Mouse (Mus musculus) left cerebral cortex, postnatal 25 days (tissue): Measurements from ENCODE around the gene Ttc30a2. TPM values are rescaled to one million over a fixed set of nuclear protein-coding genes. Genes with fewer than 3 reads are reported as not detected.
A peak's percentile ranks its signal among the peaks of the same experiment; 100 is the strongest.
"Not testable (repeated sequence)": the region's sequence is repeated elsewhere in the genome, so short reads cannot be mapped to it uniquely, and the experiment has no call there.

Experiments used
- DNase-seq, 2 experiments: peaks; one replicate each; pipeline ENCODE4 v3.0.0; 2022; ENCODE audit warnings: low spot score in 2 of 2, mixed read lengths in 1 of 2
- intact Hi-C: fragments of 180-260 bp; cut with DNase I; formaldehyde crosslinking; loops from one replicate; pipeline ENCODE4 v1.15.1; 2025
- total RNA-seq, 2 experiments: library from RNA; stranded (reverse); gene quantifications; 2 replicates each; pipeline ENCODE4 v1.2.3; 2021

The Ttc30a2 gene
- total RNA-seq, 2 experiments from 2014 or later, result 0.25 to 0.85 TPM

DNA sequence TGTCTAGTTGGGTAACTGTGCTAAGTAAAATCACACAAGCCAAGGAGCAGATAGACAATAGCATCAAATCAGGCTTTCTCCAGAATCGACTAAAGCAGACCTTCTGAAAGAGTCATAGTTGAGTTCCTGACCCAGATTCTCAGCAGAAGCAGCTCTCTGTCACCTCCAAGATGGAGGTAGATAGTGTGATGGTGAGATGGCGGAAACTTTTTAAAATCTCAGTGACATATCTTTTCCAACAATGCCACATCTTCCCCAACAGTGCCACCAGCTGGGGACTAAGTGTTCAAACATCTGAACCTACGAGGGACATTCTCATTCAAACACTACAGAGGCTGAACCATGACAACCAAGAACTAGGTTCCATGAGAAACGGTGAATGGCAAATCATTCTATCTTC, 4.7 kb upstream of the Ttc30a2 start:
- intact Hi-C loops, result no loop called here
- no peak for DNase-seq

- intact Hi-C loops, result not testable (repeated sequence)
- peak; percentile 85 to 91 for DNase-seq
Measured at GRCm38 (mm10) chr2:75981440-75982081, 3.6 kb upstream of the Ttc30a2 start, which contains the start of gene Ttc30a1. TSS of gene Ttc30a1 (minus strand) at chr2:75981967.

DNA sequence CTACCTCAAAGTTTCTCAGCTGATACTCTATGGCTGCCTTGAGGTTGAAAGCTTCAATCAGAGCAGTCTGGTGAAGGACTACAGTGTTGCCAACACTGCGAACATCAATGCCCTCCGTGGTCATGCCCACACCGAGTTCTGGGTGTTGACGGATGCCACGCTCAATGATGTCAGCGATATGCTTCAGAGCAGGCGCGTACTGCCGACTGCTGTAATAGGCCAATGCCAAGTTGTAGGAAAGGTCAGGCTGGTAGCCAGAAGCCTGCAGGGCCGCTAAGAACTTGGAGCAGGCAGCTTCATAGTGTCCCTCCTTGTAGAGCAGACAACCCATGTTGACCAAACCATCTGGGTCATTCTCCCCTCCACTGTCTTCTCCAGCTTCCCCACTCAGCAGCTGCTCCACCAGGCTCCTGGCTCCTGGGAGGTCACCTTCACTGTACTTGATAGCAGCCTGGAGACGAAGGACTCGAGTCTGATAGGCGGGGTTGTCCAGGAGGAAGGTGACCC, 3.0 kb upstream of the Ttc30a2 start:
- DNase-seq, intact Hi-C loops: not testable (repeated sequence)

GRCm38 (mm10) chr2:75976070-75976469, 1.9 kb downstream of the Ttc30a2 start:
- DNase-seq, intact Hi-C loops: not testable (repeated sequence)

DNA sequence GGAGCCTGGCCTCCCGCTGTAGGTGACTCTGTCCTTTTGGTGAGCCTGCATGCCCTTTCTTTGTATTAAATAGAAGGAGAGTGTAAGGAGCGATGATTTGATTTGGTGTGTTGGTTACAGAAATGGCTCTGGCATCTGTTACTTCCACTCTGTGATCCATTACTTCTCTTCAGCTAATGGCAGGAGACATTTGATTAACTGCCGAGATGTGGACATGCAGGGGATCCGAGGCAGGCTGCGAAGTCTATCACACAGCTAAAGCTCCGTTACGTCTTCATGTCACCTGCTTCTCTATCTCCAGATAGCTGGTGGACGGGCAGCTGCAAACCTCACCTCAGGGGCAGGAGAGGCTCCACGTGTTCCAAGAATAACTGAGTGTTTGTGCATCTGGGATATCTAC, 3.8 kb downstream of the Ttc30a2 start:
- no peak for DNase-seq
- intact Hi-C loops, result no loop called here

- peak; percentile 64 to 91 for DNase-seq
- intact Hi-C loops, result loop anchor here (2.0 to 5.0 kb wide), 4 partner anchors 82 to 358 kb away; no protein-coding TSS in a partner anchor
Measured at GRCm38 (mm10) chr2:75964972-75965371, 13.0 kb downstream of the Ttc30a2 start.

DNA sequence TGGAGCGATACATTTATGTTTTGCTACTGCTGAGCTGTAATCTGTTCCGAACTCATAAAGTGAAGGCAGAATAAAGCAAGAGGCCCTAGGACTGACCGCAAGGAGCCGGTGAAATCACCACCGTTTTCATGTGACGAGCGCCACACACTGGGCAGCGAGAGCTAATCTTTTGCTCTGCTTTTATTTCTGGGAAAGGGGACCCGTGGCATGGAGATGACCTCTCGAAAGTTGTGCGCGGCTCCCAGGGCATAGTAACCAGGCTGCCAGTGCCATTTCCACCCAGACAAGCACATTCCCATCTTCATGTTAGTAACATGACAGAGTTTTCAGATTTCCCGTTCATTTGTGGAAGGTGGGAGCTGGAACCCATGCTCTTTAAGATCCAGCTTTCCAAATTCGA, 13.5 kb downstream of the Ttc30a2 start:
- intact Hi-C loops, result loop anchor here (2.0 to 5.0 kb wide), 2 partner anchors 82 to 167 kb away; no protein-coding TSS in a partner anchor
- DNase-seq, result peak; percentile 45 to 59

- DNase-seq, result no peak
- intact Hi-C loops, result loop anchor here (2.0 to 5.0 kb wide), 2 partner anchors 81 to 167 kb away; no protein-coding TSS in a partner anchor
Measured at GRCm38 (mm10) chr2:75964051-75964450, 13.9 kb downstream of the Ttc30a2 start.

- no peak for DNase-seq
- intact Hi-C loops, result loop anchor here (5.0 kb wide), 1 partner anchor 166 kb away; no protein-coding TSS in a partner anchor
Measured at GRCm38 (mm10) chr2:75963211-75963840, 14.6 kb downstream of the Ttc30a2 start.

DNA sequence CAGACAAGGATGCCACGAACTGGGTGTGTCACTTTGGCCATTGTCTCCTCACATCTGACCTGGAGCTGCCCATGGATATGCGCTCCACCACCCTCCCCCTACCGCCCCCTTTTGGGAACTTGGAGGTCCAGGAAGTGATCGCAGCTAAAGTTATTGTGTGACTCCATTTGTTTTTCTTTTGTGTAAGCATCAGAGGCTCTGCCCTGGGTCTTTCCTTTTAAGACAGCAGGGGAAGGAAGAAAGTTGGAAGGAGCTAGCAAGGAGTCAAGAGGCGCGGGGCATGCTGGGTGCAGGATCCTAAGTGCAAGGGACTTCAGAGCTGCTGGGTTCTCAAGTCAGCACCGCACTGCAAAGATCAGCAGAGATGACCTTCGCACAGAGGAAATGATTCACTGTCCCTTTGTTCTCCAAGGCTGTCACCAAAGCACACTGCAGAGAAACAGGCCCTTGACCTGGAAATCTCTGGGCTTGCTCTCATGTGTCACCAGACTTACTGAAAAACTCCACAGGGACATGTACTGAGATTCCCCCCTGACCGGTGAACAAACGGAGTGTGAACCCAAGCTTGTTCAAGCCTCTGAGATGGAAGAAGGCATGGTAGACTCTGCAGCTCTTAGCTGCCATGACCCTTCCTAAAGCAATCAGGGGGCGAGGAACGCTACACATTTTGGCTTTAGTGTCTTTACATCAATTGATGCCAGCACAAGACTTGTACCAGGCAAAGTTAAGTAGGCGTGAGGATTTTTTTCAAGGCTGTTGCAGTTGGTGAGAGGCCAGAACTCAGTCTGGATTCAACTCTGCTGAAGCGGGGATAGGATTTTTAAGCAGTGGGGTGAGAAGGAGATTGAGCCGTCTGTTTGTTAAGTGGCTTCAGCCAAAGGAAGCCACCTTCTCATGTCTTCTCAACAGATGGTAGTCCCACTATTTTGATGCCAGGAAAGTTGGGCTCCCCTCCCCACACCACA, 17.3 kb downstream of the Ttc30a2 start:
- intact Hi-C loops, result loop anchor here (5.0 kb wide), 1 partner anchor 163 kb away; no protein-coding TSS in a partner anchor
- peak in 1 of 2 experiments; percentile 73 for DNase-seq

- peak in 1 of 2 experiments; percentile 9 for DNase-seq
- intact Hi-C loops, result loop anchor here (5.0 kb wide), 1 partner anchor 163 kb away; no protein-coding TSS in a partner anchor
Measured at GRCm38 (mm10) chr2:75959850-75960365, 18.1 kb downstream of the Ttc30a2 start.

DNA sequence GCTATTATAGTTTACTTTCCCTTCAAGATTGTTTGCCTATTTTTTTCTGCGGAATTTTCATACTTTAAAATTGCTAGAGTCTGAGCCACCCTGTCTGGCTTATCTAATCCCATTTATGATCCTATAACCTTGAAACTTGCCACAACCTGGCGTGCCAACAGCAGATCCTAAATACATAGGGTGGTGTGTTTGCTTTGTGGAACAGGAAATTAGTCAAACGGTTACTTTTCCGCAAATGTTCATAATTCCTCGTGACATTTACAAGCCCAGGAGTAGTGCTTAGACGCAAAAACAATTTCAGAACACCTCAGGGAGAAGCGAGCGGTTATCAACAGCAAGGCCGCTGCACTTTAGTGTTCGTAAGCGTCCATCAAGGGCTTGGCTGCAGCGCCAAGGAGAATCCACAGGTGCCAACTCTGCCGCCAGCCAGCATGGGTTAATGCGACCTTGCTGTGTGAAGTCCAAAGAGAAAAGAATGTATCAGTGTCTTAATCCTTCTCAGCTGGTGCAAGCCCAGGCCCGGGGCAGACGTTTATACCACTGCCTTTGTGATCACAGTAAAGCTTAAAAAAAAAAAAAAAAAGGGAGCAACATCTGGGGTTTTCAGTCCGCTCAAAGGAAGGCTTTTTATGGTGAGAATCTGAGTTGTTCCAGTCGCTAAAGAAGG, 18.7 kb downstream of the Ttc30a2 start:
- intact Hi-C loops, result no loop called here
- no peak for DNase-seq

DNA sequence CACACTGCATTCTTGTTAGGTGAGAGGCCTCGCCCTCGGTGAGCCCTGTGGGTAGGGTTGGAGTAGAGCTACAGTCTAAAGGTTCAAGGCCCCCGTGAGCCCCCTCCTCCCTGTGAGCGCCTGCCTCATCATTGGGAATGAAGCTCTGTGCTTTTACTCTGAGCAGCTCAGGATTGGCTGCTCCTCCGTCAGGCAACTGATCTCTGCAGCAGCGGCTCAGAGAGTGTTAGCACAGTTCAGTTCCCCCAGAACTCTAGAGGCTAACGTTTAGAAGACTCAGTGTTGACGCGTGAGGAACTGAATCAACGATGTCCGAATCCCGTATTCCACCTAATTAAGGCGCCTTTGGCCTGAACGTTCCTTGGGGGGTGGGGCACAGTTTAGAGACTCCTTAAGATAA, 22.3 kb downstream of the Ttc30a2 start:
- DNase-seq, result no peak
- intact Hi-C loops, result no loop called here

- intact Hi-C loops, result no loop called here
- DNase-seq, result no peak
Measured at GRCm38 (mm10) chr2:75953320-75953719, 24.6 kb downstream of the Ttc30a2 start.

DNA sequence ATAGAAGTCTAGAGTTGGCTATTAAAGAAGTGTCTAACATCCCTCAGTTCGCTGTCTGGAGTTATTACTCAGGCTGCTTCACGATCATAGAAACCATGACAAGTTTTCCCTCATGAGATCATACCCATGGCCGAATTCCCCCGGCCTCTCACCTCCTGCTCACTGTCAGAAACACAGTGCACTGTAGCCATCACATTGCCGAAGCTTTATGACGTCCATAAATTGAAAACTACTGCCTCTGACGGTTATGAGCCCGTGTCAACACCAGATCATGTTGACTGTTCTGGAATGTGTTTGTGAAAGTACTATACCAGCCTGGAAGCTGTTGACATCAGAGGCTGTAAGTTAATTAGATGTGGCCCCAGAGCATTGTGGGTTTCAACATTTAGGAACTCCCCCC, 27.3 kb downstream of the Ttc30a2 start:
- intact Hi-C loops, result no loop called here
- no peak for DNase-seq

DNA sequence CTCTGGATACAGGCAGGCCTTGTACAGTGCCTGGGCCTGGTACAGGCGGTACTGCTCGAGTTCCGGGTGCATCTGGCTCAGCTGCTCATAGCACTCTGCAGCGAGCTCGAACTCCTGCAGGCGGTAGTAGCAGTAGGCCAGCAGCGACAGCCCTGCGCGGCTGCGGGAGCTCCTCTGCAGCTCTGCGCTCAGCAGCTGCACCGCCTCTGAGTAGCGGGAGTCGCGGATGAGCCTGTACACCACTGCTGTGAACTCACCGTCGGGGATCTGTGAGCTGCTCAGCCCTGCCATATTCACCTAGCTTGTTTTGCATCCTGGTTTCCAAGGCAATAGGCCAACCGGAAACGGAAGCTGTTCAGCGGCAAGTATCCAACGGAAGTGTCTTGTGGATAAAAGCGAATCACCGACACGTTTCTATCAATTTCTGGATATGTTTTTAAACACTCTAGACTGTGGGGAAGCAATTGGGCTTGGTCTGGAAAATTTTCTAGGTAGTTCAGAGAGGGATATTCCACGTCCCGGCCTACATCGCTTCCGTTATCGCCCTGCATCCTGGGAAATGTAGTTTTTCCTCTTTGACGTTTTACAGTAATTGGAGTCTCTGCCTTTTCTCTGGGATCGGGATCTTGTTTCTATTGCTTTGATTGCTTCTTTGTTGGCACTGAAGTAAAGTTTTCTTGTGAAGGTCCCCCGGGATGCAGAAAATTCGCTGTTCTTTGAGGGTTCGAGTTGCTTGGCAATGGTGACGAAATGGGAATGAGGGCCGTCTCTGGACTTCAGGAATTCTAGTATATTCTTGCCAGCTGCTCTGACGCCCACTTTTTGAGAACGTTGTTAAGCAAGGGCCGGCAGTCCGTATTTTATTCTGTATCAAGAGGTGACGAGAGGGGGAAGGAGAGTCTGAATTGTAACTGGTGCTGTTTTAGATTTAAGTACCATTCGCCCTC, 39.6 kb downstream of the Ttc30a2 start, which contains the start of gene Ttc30b:
Gene Ttc30b, minus strand, starts transcription at position 469 of the 947 bp plus-strand sequence.
- peak; percentile 85 to 87 for DNase-seq
- intact Hi-C loops, result no loop called here

- intact Hi-C loops, result not testable (repeated sequence)
Measured at GRCm38 (mm10) chr2:75937520-75938116, 40.4 kb downstream of the Ttc30a2 start.

More at GRCm38 (mm10) chr2:75937520-75938116, 40.4 kb downstream of the Ttc30a2 start:
- not testable (repeated sequence) for DNase-seq
